8 mouse cellular contexts compared by ENCODE assay signal in genomic region chr10:85185639-85186498, GRCm38 (mm10). TPM values are rescaled to one million over a fixed set of nuclear protein-coding genes. Genes with fewer than 3 reads are reported as not detected.
DNase-seq lines count a peak whose midpoint lies in the region; ATAC-seq and TF ChIP-seq lines count a peak whose summit lies in the region.

No protein-coding gene starts in this region.

- WGBS in forebrain, embryonic 15.5 days: 35% methylated on average over 14 of the region's 14 CpGs
- WGBS in intestine, postnatal 0 days: 29% methylated on average over 14 of the region's 14 CpGs
- WGBS in lung, embryonic 15.5 days: 29% methylated on average over 14 of the region's 14 CpGs
- 35% methylated on average over 14 of the region's 14 CpGs for whole genome bisulfite sequencing in stomach, embryonic 15.5 days

- intact Hi-C loops in heart, postnatal 25 days (cut with DNase I): loop anchor here (5.0 kb wide), 1 partner anchor 84 kb away; the partner anchor contains the start of genes Fhl4 and Tmem263
- intact Hi-C loops in left cerebral cortex, postnatal 36 days (cut with DNase I): no loop called here

- TF ChIP-seq POLR2A in brain, embryonic 14.5 days (IDR thresholded peaks at IDR 0.05; ENCODE audit: borderline replicate concordance, extremely low read depth, insufficient read depth, insufficient read length, poor library complexity, severe bottlenecking): no peak

- H3K27ac ChIP-seq in forebrain, embryonic 15.5 days (replicated peaks): peak overlapping the region; percentile 95
- peak overlapping the region; percentile 85 for H3K27ac ChIP-seq in intestine, postnatal 0 days (ENCODE audit: low read depth, low read length)
- peak overlapping the region; percentile 90 for H3K27ac ChIP-seq in lung, embryonic 15.5 days
- peak overlapping the region; percentile 88 for H3K27ac ChIP-seq in stomach, embryonic 15.5 days

- no peaks in the 10 kb centered on the region for H3K9me3 ChIP-seq in forebrain, embryonic 15.5 days
- H3K9me3 ChIP-seq in intestine, postnatal 0 days (ENCODE audit: control insufficient read depth): no peaks in the 10 kb centered on the region
- no peaks in the 10 kb centered on the region for H3K9me3 ChIP-seq in lung, embryonic 15.5 days
- no peaks in the 10 kb centered on the region for H3K9me3 ChIP-seq in stomach, embryonic 15.5 days

- peak overlapping the region; percentile 97 for H3K4me2 ChIP-seq in forebrain, embryonic 15.5 days (replicated peaks)
- H3K4me2 ChIP-seq in intestine, postnatal 0 days (replicated peaks; ENCODE audit: low read depth): peak overlapping the region; percentile 98
- H3K4me2 ChIP-seq in lung, embryonic 15.5 days: peak overlapping the region; percentile 98
- H3K4me2 ChIP-seq in stomach, embryonic 15.5 days: peak overlapping the region; percentile 99

- no peaks in the 10 kb centered on the region for H3K27me3 ChIP-seq in forebrain, embryonic 15.5 days
- no peaks in the 10 kb centered on the region for H3K27me3 ChIP-seq in intestine, postnatal 0 days (replicated peaks; ENCODE audit: control insufficient read depth, insufficient read depth, low read length)
- H3K27me3 ChIP-seq in lung, embryonic 15.5 days: no peaks in the 10 kb centered on the region
- H3K27me3 ChIP-seq in stomach, embryonic 15.5 days (replicated peaks): no peaks in the 10 kb centered on the region

- peak overlapping the region; percentile 92 for H3K4me3 ChIP-seq in forebrain, embryonic 15.5 days
- peak overlapping the region; percentile 92 for H3K4me3 ChIP-seq in intestine, postnatal 0 days (ENCODE audit: low read depth, low read length)
- peak overlapping the region; percentile 78 for H3K4me3 ChIP-seq in lung, embryonic 15.5 days
- peak overlapping the region; percentile 92 for H3K4me3 ChIP-seq in stomach, embryonic 15.5 days (replicated peaks)

- peaks cover 17% of the 10 kb centered on the region for H3K4me1 ChIP-seq in forebrain, embryonic 15.5 days
- H3K4me1 ChIP-seq in intestine, postnatal 0 days (replicated peaks; ENCODE audit: control insufficient read depth, insufficient read depth, low read length): no peaks in the 10 kb centered on the region
- H3K4me1 ChIP-seq in lung, embryonic 15.5 days: peaks cover 10% of the 10 kb centered on the region
- peaks cover 11% of the 10 kb centered on the region; the same call in 1 of the 2 replicates for H3K4me1 ChIP-seq in stomach, embryonic 15.5 days

- H3K9ac ChIP-seq in forebrain, embryonic 15.5 days (replicated peaks): peak overlapping the region; percentile 73
- H3K9ac ChIP-seq in intestine, postnatal 0 days (ENCODE audit: low read depth, low read length): peak overlapping the region; percentile 88
- H3K9ac ChIP-seq in lung, embryonic 15.5 days: peak overlapping the region; percentile 89
- H3K9ac ChIP-seq in stomach, embryonic 15.5 days: peak overlapping the region; percentile 82

- no peak for ATAC-seq in forebrain, embryonic 15.5 days (replicated peaks)
- ATAC-seq in intestine, postnatal 0 days: no peak
- no peak for ATAC-seq in lung, embryonic 15.5 days (ENCODE audit: borderline replicate concordance, extremely low read depth, low FRiP score, low TSS enrichment)
- no peak for ATAC-seq in stomach, embryonic 15.5 days (ENCODE audit: insufficient read depth, low FRiP score, low read depth)

- TF ChIP-seq CTCF in brain, embryonic 14.5 days (IDR thresholded peaks at IDR 0.05; ENCODE audit: borderline replicate concordance, extremely low read depth, insufficient read depth, insufficient read length): no peak
- peak; percentile 45 for TF ChIP-seq CTCF in intestine, postnatal 0 days (IDR thresholded peaks at IDR 0.05; ENCODE audit: low read depth)

- peak; percentile 92 for DNase-seq in heart, adult 11 months
- no peak for DNase-seq in heart, postnatal 25 days (ENCODE audit: low spot score)
- peak; percentile 45 for DNase-seq in brain, embryonic 14.5 days (ENCODE audit: low read depth)
- no peak for DNase-seq in left cerebral cortex, postnatal 36 days (ENCODE audit: low spot score in 2 of 2)

- H3K36me3 ChIP-seq in forebrain, embryonic 15.5 days: no peaks in the 10 kb centered on the region
- H3K36me3 ChIP-seq in intestine, postnatal 0 days (ENCODE audit: control insufficient read depth, insufficient read depth): no peaks in the 10 kb centered on the region
- no peaks in the 10 kb centered on the region for H3K36me3 ChIP-seq in lung, embryonic 15.5 days
- H3K36me3 ChIP-seq in stomach, embryonic 15.5 days: no peaks in the 10 kb centered on the region

RNA-seq across cellular contexts. Expression of gene Cry1, which starts 1.0 kb away (rescaled TPM):
- 10 to 100 TPM in 1 of 2 experiments, 1 to 10 TPM in 1; 9.6 to 16.0 TPM for total RNA-seq in heart, postnatal 25 days (2021)
- polyA plus RNA-seq in brain, embryonic 14.5 days (2012; rRNA removed): 18.8 and 19.7 TPM in 2 replicates
- 30.7 and 35.3 TPM in 2 replicates for polyA plus RNA-seq in forebrain, embryonic 15.5 days (2015; fragmentation: Nextera tagmentation; extraction: Ambion mirVana)
- polyA plus RNA-seq in intestine, postnatal 0 days (2015; fragmentation: Nextera tagmentation; extraction: Ambion mirVana): 18.6 and 20.3 TPM in 2 replicates
- 31.3 and 32.8 TPM in 2 replicates for polyA plus RNA-seq in lung, embryonic 15.5 days (2015; fragmentation: Nextera tagmentation; extraction: Ambion mirVana)
- polyA plus RNA-seq in stomach, embryonic 15.5 days (2015; fragmentation: Nextera tagmentation; extraction: Ambion mirVana): 26.0 and 27.2 TPM in 2 replicates
- 10 to 100 TPM; 17.2 to 21.1 TPM for total RNA-seq in left cerebral cortex, postnatal 36 days (2021)

RNA-seq across cellular contexts. Expression of gene Mterf2, which starts 58.0 kb away (rescaled TPM):
- total RNA-seq in heart, postnatal 25 days (2021): 10 to 100 TPM; 21.5 to 24.3 TPM
- polyA plus RNA-seq in brain, embryonic 14.5 days (2012; rRNA removed): 20.5 and 21.5 TPM in 2 replicates
- 24.2 and 26.0 TPM in 2 replicates for polyA plus RNA-seq in forebrain, embryonic 15.5 days (2015; fragmentation: Nextera tagmentation; extraction: Ambion mirVana)
- polyA plus RNA-seq in intestine, postnatal 0 days (2015; fragmentation: Nextera tagmentation; extraction: Ambion mirVana): 11.7 and 12.6 TPM in 2 replicates
- 10.7 and 12.0 TPM in 2 replicates for polyA plus RNA-seq in lung, embryonic 15.5 days (2015; fragmentation: Nextera tagmentation; extraction: Ambion mirVana)
- 9.8 and 12.9 TPM in 2 replicates for polyA plus RNA-seq in stomach, embryonic 15.5 days (2015; fragmentation: Nextera tagmentation; extraction: Ambion mirVana)
- 10 to 100 TPM; 14.0 to 14.8 TPM for total RNA-seq in left cerebral cortex, postnatal 36 days (2021)

Comparison
In these comparisons a context has a peak if more than half of its experiments do, and no peak if none do; other contexts are left out.
1. DNase-seq: peak in heart, adult 11 months (single experiment) and brain, embryonic 14.5 days (single experiment); none in heart, postnatal 25 days (single experiment) and left cerebral cortex, postnatal 36 days (0 of 2).
2. Peak in every context shown above with its lines, with median percentiles within 50 percentile points of each other: H3K27ac ChIP-seq, H3K4me2 ChIP-seq, H3K4me3 ChIP-seq and H3K9ac ChIP-seq.